Mouse (Mus musculus) neural tube, embryonic 11.5 days (tissue): ENCODE measurements around the gene Traf3ip3. TPM values are rescaled to one million over a fixed set of nuclear protein-coding genes. Genes with fewer than 3 reads are reported as not detected.

Experiments used
- ATAC-seq: fragments of 200-750 bp; cut with Nextera tagmentation; 2 replicates; pipeline ENCODE4 v1.8.0; 2017; ENCODE audit warnings: moderate number of reproducible peaks, mild to moderate bottlenecking, moderate TSS enrichment, moderate library complexity; ENCODE audit not compliant: insufficient read depth, low FRiP score, low TSS enrichment
- DNase-seq: peaks from one replicate; pipeline ENCODE4 v3.0.0-alpha.2; 2015; ENCODE audit warnings: low spot score
- H3K27ac ChIP-seq: fragments of 300-500 bp; sonication (generic); 2 replicates; pipeline ENCODE4 v1.5.1; 2014; ENCODE audit warnings: low read depth, mild to moderate bottlenecking, low read length
- H3K27me3 ChIP-seq: fragments of 300-500 bp; sonication (generic); 2 replicates; pipeline ENCODE4 v1.6.1; 2014; ENCODE audit warnings: mild to moderate bottlenecking, low read length, mixed read lengths; ENCODE audit not compliant: control insufficient read depth, insufficient read depth
- H3K36me3 ChIP-seq: fragments of 300-500 bp; sonication (generic); 2 replicates; pipeline ENCODE4 v1.6.1; 2014; ENCODE audit warnings: mild to moderate bottlenecking, low read length, moderate library complexity, mixed read lengths; ENCODE audit not compliant: control insufficient read depth, insufficient read depth
- H3K4me1 ChIP-seq: fragments of 300-500 bp; sonication (generic); 2 replicates; pipeline ENCODE4 v1.6.1; 2014; ENCODE audit warnings: low read length, mixed read lengths; ENCODE audit not compliant: control insufficient read depth, insufficient read depth
- H3K4me2 ChIP-seq: fragments of 300-500 bp; sonication (generic); 2 replicates; pipeline ENCODE4 v1.6.1; 2014; ENCODE audit warnings: low read depth, mild to moderate bottlenecking, moderate library complexity
- H3K4me3 ChIP-seq: fragments of 300-500 bp; sonication (generic); 2 replicates; pipeline ENCODE4 v1.5.1; 2014; ENCODE audit warnings: low read depth, low read length
- H3K9ac ChIP-seq: fragments of 300-500 bp; sonication (generic); 2 replicates; pipeline ENCODE4 v1.6.1; 2014; ENCODE audit warnings: mild to moderate bottlenecking, low read length
- H3K9me3 ChIP-seq: fragments of 300-500 bp; sonication (generic); 2 replicates; pipeline ENCODE4 v1.6.1; 2016; ENCODE audit warnings: low read length; ENCODE audit not compliant: control insufficient read depth
- WGBS: fragments of 180-500 bp; shearing (Covaris S2); extraction: QIAGEN DNeasy Blood & Tissue Kit; methylation state at CpG from one replicate; pipeline ENCODE4 v1.1.7; 2014; 5-methylcytosine and 5-hydroxymethylcytosine counted together
- polyA plus RNA-seq: library from polyadenylated mRNA; unstranded; fragments of >200 nt; fragmentation: Nextera tagmentation; extraction: Ambion mirVana; gene quantifications from 2 replicates; pipeline ENCODE4 v1.2.1, GENCODE M21; 2014

The Traf3ip3 gene
- polyA plus RNA-seq, 1 experiment from 2014 or later, result 2.6 TPM

GRCm38 (mm10) chr1:193234130-193234645, 32.7 kb upstream of the Traf3ip3 start:
- H3K4me2 ChIP-seq, result no peak overlapping the region
- H3K27me3 ChIP-seq, result no peaks in the 10 kb centered on the region
- no peak overlapping the region for H3K27ac ChIP-seq
- H3K36me3 ChIP-seq, result no peaks in the 10 kb centered on the region
- H3K4me1 ChIP-seq, result no peaks in the 10 kb centered on the region
- no peak for DNase-seq
- no peak overlapping the region for H3K4me3 ChIP-seq
- H3K9me3 ChIP-seq, result no peaks in the 10 kb centered on the region
- no peak for ATAC-seq
- no peak overlapping the region for H3K9ac ChIP-seq
- WGBS, result 97% methylated on average over 2 of the region's 2 CpGs

DNA sequence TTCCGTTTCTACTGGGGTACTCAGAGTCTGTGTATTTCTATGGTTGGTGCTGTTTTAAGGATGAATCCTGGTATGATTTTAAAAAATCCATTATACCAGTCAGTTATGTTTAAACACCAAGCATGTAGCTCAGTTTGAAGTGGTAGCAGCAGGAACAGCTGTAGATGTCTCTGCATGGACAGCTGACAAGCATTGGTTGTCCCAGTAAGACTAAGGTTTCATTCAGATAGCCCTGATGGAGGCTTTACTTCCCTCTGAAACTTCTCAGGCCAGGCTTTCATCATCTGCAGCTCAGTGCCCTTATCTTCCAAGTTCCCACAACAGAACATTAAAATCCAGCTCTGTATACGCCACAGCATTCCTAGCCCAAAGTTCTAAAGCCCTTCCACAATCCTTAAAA, 31.2 kb upstream of the Traf3ip3 start:
- ATAC-seq, result no peak
- no peaks in the 10 kb centered on the region for H3K27me3 ChIP-seq
- DNase-seq, result no peak
- H3K4me3 ChIP-seq, result no peak overlapping the region
- H3K36me3 ChIP-seq, result no peaks in the 10 kb centered on the region
- H3K9ac ChIP-seq, result no peak overlapping the region
- no peak overlapping the region for H3K4me2 ChIP-seq
- H3K9me3 ChIP-seq, result no peaks in the 10 kb centered on the region
- H3K27ac ChIP-seq, result no peak overlapping the region
- 88% methylated on average over 2 of the region's 2 CpGs for WGBS
- H3K4me1 ChIP-seq, result no peaks in the 10 kb centered on the region

DNA sequence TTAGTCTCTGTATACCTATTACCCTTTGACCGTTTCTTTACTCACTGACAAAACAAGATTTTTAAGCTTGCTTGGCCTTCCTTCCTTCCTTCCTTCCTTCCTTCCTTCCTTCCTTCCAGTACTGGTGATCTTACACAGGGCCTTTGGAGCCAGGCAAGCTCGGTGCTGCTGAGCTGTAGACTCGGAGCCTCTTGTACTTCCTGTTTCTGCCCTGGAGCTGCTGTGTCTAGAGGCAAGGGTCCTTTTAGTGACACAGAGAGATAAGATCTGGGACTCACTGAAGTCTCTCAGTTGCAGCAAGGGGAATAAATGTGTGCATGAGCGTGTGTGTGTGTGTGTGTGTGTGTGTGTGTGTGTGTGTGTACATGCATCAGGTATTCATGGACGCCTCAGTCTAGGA, 29.4 kb upstream of the Traf3ip3 start:
- Histone ChIP-seq H3K9ac (no peak overlapping the region), H3K36me3 (no peaks in the 10 kb centered on the region), H3K27ac (no peak overlapping the region), H3K4me1 (no peaks in the 10 kb centered on the region), H3K9me3 (no peaks in the 10 kb centered on the region), H3K4me3 (no peak overlapping the region), H3K27me3 (no peaks in the 10 kb centered on the region), H3K4me2 (no peak overlapping the region)
- WGBS, result 76% methylated on average over 5 of the region's 5 CpGs
- DNase-seq, result no peak
- no peak for ATAC-seq

GRCm38 (mm10) chr1:193230531-193230930, 29.0 kb upstream of the Traf3ip3 start:
- WGBS, result 80% methylated on average over 3 of the region's 3 CpGs
- Histone ChIP-seq H3K27ac (no peak overlapping the region), H3K36me3 (no peaks in the 10 kb centered on the region), H3K4me1 (no peaks in the 10 kb centered on the region), H3K4me2 (no peak overlapping the region), H3K4me3 (no peak overlapping the region), H3K27me3 (no peaks in the 10 kb centered on the region), H3K9me3 (no peaks in the 10 kb centered on the region), H3K9ac (no peak overlapping the region)
- ATAC-seq (no peak), DNase-seq (no peak)

- H3K4me3 ChIP-seq, result no peak overlapping the region
- H3K36me3 ChIP-seq, result no peaks in the 10 kb centered on the region
- H3K4me1 ChIP-seq, result 0 out of 2 replicates have a peak, but pooled peaks cover 2% of the 10 kb centered on the region
- no peak overlapping the region for H3K27ac ChIP-seq
- no peaks in the 10 kb centered on the region for H3K27me3 ChIP-seq
- H3K9ac ChIP-seq, result no peak overlapping the region
- ATAC-seq (no peak), DNase-seq (no peak)
- H3K4me2 ChIP-seq, result no peak overlapping the region
- H3K9me3 ChIP-seq, result no peaks in the 10 kb centered on the region
- WGBS, result 94% methylated on average over 5 of the region's 5 CpGs
Observed at GRCm38 (mm10) chr1:193229570-193229969, 28.1 kb upstream of the Traf3ip3 start.

GRCm38 (mm10) chr1:193227537-193227936, 26.0 kb upstream of the Traf3ip3 start:
- Histone ChIP-seq H3K36me3 (no peaks in the 10 kb centered on the region), H3K4me3 (no peak overlapping the region), H3K27me3 (no peaks in the 10 kb centered on the region), H3K9ac (no peak overlapping the region), H3K9me3 (no peaks in the 10 kb centered on the region), H3K4me1 (0 out of 2 replicates have a peak, but pooled peaks cover 2% of the 10 kb centered on the region), H3K27ac (no peak overlapping the region), H3K4me2 (no peak overlapping the region)
- ATAC-seq (no peak), DNase-seq (no peak)
- 88% methylated on average over 4 of the region's 4 CpGs for WGBS

DNA sequence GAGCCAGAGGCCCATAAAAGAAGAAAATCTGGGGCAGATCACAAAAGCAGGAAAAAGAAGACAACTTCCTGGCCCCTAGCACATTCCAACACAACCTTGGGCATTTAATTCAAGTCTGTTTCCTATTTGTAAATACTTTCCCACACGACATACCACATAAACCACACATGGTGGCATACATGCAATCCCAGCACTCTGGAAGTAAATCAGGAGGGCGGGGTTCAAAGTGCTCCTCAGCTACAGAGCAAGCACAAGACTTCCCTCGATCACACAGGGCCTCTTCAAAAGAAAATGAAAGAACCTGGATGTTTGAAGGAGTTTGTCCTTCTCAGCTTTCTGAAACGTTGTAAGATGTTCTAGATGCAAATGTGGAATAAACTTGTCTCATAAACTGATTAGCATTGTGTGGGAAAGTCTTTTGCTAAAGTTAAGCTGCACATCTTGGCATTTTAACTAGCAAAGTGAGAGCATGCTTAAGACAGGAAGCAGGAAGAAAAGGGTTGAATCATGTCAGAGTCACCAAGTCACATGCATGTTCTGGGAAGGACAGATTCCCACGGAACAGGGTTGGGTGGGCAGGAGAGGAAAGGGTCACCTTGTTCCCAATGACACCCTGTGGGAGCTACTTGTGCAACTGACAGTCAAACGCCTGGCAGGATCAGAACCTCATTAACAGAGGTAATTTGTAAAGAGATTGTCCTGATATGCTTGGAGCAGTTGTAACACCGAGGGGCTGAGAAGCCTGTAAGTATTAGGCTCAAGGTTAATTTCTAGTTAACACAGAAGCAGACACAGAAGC, 25.4 kb upstream of the Traf3ip3 start:
- Histone ChIP-seq H3K4me3 (no peak overlapping the region), H3K9me3 (no peaks in the 10 kb centered on the region), H3K27me3 (no peaks in the 10 kb centered on the region), H3K4me2 (no peak overlapping the region), H3K9ac (no peak overlapping the region), H3K4me1 (0 out of 2 replicates have a peak, but pooled peaks cover 2% of the 10 kb centered on the region), H3K27ac (no peak overlapping the region), H3K36me3 (no peaks in the 10 kb centered on the region)
- DNase-seq (no peak), ATAC-seq (no peak)
- WGBS, result 60% methylated on average over 7 of the region's 7 CpGs

DNA sequence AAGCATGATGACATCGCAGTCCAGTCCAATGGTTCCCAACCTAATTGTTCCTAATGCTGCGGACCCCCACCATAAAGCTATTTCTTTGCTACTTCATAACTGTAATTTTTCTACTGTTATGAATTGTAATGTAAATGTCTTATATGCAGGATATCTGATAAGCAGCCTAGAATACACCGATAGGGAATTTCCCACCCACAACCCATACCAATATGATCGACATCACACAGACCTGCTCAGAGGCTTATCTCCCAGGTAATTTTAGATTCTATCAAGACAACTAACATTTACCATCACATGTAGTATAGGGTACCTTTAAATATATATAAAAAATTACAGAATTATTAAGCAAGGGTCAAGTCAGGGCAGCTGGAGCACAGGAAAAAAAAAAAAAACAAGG, 24.6 kb upstream of the Traf3ip3 start:
- ATAC-seq (no peak), DNase-seq (no peak)
- no peaks in the 10 kb centered on the region for H3K36me3 ChIP-seq
- H3K4me1 ChIP-seq, result 0 out of 2 replicates have a peak, but pooled peaks cover 2% of the 10 kb centered on the region
- H3K4me3 ChIP-seq, result no peak overlapping the region
- H3K4me2 ChIP-seq, result no peak overlapping the region
- H3K9me3 ChIP-seq, result no peaks in the 10 kb centered on the region
- 95% methylated on average over 4 of the region's 4 CpGs for WGBS
- no peak overlapping the region for H3K27ac ChIP-seq
- H3K27me3 ChIP-seq, result no peaks in the 10 kb centered on the region
- no peak overlapping the region for H3K9ac ChIP-seq

DNA sequence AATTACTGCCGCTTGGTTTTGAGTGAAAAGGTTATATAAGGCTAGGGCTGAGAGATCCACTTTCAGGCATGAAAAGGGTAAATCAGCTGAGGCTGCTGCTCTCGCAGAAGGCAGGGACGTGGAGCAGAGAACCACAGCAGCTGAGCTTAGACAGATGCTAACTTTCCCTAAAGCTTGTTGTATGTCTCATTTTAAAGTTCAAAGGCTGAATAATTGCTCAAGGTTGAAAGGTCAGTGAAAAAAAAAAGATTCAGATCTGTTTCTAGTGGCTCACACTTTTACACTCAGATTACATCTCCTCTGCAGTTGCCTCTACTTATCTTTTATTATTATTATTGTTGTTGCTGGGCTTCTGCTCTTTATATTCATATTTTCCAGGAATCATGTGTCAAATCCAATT, 24.0 kb upstream of the Traf3ip3 start:
- DNase-seq, result no peak
- Histone ChIP-seq H3K9me3 (no peaks in the 10 kb centered on the region), H3K4me2 (no peak overlapping the region), H3K27me3 (no peaks in the 10 kb centered on the region), H3K36me3 (no peaks in the 10 kb centered on the region), H3K27ac (no peak overlapping the region), H3K9ac (no peak overlapping the region), H3K4me1 (0 out of 2 replicates have a peak, but pooled peaks cover 2% of the 10 kb centered on the region), H3K4me3 (no peak overlapping the region)
- no peak for ATAC-seq
- WGBS, result 29% methylated on average over 3 of the region's 3 CpGs
